Mouse (Mus musculus) CD4-positive helper T cell, adult 2 months (primary cell): Measurements from ENCODE around the gene Troap.

Source experiments
- DNase-seq: peaks from one replicate; pipeline ENCODE4 v3.0.0-alpha.2; 2012; ENCODE audit warnings: low read depth, missing footprints, low spot score

Gene Troap

GRCm38 (mm10) chr15:99085997-99086396 lies 11.6 kb downstream of the Troap start:
- DNase-seq, result no peak

DNA sequence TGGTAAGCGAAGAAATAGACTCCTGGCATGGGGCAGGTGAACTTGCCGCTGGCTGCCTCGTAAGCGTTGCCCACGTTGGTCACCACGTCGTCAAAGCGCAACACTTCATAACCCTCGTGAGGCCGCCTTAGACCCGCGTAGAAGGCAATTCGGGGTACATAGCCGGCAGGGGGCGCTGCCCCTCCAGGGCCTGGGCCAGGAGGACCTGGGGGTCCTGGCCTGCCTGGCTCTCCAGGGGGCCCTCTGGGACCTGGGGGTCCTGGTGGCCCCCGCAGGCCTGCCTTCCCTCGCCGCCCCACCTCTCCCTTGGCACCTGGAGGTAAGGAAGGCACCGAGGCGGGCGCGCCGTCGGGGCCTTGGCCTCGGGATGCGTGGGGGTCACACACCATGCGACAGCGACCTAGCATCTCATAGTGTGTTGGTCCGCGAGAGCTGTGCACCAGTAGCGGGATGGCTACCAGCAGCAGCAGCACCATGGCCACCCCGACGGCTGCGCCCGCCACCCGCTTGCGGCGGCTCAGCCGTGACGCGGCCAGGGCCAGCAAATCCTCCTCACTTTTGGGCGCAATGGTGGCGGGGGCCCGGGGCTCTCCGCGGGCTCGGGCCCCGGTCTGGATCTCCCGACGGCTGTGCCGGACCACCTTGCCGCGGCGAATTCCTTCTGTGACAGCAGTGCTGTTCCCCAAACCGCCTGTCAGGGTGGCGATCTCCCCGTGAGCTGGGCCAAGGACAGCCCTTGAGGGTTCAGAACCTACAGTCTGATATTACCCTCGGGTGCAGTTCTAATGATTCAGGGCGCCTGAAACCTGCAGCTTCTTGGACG lies 13.1 kb downstream of the Troap start, which contains the start of gene C1ql4:
TSS of gene C1ql4 (minus strand) at position 565 of the 823 bp plus-strand sequence.
- peak; percentile 41 for DNase-seq

DNA sequence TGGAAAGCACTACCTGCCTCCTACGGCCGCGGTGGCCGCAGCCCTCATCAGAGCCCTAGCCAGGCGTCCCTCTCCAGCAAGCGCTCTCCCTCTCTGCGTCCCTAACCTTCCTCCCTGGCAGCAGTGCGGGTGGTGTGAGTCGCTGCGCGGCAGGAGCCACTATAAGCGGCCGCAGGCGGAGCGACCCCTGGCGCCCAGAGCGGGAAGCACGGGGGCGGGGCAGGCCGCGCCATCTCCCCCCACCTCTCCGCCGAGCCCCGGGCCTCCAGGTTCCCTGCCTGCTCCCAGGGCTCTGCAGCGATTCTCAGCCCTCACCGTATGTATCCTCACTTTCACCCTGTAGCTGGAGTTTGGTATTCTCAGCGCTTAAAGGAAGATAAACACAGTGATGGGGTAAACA lies 13.9 kb downstream of the Troap start:
- peak; percentile 86 for DNase-seq

- DNase-seq, result no peak
These were observed 14.7 kb downstream of the Troap start for GRCm38 (mm10) chr15:99089069-99089468.

- DNase-seq, result no peak
These were observed 18.5 kb downstream of the Troap start, which contains the start of gene Dnajc22 for GRCm38 (mm10) chr15:99092870-99093269. Gene Dnajc22, plus strand, starts transcription at chr15:99093170.

DNA sequence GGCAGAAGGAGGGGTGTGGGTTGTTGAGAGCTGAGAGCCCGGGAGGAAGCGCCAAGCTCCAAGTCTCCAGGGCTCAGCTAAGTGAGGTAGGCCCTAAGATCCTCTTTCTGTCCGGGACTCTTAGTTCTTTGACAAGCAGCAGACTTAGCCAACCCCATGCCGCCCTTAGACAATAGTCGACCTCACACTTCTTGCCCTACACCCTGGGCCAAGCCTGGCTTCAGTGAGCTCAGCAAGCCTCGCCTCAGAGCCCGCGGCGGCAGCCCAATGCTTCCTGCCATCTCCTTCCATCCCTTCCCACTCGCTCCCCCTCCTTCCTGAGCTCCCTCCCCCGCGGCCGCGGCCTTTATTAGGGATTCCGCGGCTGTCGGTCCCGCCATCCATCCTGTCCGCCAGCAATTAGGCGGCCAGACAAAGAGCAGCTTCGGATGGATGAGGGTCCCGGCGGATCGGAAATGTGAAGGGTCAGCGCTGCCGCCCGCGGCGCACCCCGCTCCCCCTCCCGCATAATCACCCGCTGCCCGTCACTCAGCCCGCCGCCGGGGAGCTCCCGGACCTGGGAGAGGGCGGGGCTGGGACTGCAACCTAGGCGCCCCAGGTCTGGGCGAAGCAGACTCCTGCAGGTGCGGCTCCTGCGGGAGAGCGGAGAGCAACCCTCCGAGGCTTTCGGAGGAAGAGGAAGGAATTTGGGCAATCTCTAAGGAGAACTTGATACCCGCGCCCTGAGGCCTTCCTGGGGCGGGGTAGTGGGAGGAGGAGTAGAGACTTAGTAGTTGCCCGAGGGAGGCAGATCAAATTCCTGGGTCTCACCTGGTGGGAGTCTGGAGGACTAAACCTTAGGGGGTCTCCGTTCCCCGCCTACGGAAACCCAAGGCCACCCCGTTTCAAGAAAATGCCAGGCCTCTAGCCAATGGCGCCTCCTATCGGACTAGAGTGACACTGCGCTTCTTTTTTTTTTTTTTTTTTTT lies 19.2 kb downstream of the Troap start:
- no peak for DNase-seq

DNA sequence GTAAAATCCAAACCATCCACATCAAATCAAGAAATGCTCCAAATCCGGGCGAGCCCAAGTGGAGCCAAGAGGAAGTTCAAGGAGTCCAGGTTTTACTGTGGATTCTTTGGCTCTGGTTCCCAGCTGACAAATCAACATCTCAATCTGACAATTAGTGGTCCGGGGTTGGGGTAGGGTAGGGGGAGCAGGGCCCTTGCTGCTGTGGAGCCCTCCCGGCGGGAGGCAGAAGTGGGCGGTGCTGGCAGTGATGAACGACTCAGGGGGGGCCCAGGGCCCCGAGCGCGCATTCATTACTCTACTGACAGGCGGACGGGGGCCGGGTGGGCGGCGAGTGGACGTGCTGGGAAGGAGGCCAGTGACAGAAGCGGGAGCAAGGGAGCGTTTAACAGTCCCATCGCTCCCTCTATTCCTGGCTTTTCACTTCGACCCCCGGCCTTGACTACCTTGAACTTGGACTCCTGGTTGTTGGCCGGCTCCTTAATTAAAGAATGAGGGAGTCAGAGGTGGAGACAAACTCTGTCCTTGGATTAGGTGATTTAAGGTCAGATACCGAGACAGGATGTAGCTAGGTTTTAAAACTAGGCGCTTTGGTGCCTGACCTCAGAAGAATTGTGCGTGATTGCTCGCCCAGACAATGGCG lies 20.4 kb downstream of the Troap start:
- no peak for DNase-seq

DNA sequence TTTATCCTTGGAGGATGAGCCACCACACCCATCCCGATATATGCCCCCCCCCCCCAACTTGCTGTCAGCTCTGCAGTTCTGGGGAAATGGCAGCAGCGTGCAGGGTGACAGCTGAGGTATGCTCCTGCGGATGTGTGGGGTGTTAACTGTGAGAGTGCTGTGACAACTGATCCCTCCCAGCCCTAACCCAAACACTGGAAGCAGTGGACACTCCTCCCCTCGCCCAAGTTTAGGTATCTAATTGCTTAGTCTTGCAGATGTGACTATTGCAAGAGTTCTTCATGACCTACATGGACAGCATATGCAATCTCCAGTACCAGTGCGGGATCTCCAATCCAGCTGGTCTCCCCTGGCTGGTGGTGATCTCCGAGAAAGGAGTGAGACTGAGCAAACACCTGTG lies 21.0 kb downstream of the Troap start:
- no peak for DNase-seq

DNA sequence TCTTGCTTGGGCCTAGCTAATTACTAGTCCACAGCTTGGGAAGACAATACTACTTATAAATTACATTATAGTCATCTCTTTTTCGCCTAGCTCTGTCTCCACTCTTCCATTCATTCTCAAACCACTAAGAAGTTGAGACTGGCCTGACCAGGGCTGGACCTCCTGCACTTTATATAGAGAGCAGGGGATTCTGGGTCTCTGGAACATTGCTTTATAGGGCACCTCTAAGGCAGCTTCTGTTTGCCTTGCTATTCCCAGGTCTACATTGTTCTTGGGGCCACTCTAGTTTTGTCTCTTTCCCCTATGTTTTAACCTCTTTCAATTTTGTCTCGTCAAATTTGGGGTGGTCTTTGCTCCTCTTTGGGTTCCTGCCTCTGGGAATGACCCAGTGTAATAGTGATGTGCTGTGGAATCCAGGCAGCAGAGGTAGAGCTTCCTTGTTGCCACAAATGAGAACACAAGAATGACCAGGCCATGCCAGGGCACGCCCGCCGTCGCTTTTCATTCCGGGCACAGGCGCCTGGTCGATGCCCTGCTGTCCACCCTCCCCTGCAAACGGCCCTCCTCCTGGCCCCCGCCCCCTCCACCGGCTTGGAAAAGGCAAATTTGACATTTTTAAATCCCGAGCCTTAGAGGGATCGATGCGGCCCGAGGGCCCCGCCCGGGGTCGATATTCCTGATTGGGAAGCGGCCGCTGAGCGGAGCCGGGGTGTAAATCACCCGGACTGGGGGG lies 21.9 kb downstream of the Troap start:
- no peak for DNase-seq

DNA sequence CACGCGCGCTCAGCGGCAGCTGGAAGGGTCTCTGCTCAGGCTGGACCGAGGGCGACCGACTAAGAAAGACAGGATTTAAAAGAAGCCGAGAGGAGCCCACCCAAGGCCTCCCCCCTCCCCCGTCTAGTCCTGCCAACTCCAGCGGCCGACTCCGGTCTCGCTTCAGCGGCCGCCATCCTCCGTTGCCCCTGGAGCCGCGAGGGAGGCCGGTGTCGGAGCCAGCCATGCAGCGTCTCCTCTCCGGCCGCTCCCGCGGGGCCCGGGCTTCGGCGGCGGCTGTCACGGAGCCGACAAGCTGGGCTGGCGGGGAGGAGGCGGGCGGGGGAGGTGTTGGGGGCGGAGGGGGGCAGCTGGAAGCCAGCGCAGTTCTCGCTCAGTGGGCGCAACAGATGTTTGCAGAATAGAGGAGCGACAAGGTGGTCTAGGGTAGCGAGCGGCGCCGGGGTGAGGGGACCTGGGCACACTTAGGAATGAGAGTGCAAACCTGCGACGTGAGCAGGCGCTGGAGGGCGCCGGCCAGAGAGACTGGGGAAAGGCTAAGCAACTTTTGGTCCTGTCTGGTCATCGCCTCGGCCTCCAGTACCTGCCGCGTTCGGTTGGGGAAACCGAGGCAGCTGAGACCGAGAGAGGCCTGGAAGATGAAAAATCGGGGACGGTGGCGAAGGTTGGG lies 22.6 kb downstream of the Troap start:
- DNase-seq, result no peak

- no peak for DNase-seq
These were observed 23.6 kb downstream of the Troap start for GRCm38 (mm10) chr15:99097840-99098492.

- no peak for DNase-seq
These were observed 24.1 kb downstream of the Troap start for GRCm38 (mm10) chr15:99098493-99098861.

DNA sequence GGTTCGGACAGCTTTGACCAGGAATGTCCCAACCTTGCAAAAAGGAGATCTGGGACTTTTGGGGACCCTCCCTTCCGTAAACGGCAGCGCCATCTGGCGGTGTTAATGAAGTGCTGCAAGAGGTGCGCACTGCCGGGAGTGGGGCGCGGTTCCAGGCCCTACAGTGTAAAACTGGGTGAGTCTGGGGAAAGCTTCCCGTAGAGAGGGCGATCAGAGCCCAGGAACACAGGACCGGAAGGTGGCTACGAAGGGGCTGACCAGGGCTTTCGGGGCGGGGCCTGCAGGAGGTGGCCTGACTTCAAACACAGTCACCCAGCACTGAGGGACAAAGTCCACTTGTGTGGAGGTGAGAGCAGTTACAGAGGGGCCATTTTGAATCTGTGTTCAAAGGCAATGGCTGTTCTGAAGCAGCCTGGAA lies 24.8 kb downstream of the Troap start:
- peak; percentile 24 for DNase-seq

- no peak for DNase-seq
These were observed 25.6 kb downstream of the Troap start for GRCm38 (mm10) chr15:99099984-99100383.

GRCm38 (mm10) chr15:99105238-99105637 lies 30.9 kb downstream of the Troap start:
- DNase-seq, result no peak

DNA sequence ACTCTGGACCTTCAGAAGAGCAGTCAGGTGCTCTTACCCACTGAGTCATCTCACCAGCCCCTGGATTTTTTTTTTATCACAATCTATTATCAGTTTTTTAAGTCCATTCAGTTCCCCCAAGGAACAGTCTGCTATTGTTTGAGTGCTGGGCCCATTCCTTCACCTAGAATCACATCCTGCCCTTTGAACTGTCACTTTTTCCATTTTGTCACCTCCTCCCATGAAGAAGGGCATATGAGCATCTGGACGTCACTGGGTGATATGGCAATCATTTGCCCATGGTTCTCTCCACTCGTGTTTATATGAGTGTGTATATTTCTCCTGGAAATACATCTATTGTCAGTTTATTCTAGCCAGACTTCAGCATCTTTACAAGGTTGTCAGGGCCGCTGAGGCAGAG lies 33.5 kb downstream of the Troap start:
- peak; percentile 70 for DNase-seq

- DNase-seq, result no peak
These were observed 36.8 kb downstream of the Troap start for GRCm38 (mm10) chr15:99111139-99111538.

- DNase-seq, result no peak
These were observed 37.4 kb downstream of the Troap start for GRCm38 (mm10) chr15:99111809-99112208.

GRCm38 (mm10) chr15:99112843-99113395 lies 38.5 kb downstream of the Troap start:
- no peak for DNase-seq
